Mouse (Mus musculus) G1E (cell line): ENCODE measurements at regions not wholly inside any gene's neighbourhood (a gene's known extent, or its start where the extent isn't known, plus 50 kb on each side); places are given as distances from the start of the nearest gene placed in this dataset.

Experiments used
- CTCF ChIP-seq: IDR thresholded peaks from 2 replicates; pipeline ENCODE4 v1.5.1; 2012; ENCODE audit warnings: low read depth, low read length, inconsistent platforms, mixed read lengths
- GATA1 ChIP-seq: IDR thresholded peaks from 2 replicates; pipeline ENCODE4 v1.6.1; 2012; ENCODE audit warnings: borderline replicate concordance, low read length, inconsistent platforms, mixed read lengths

- no peak for TF ChIP-seq GATA1
- TF ChIP-seq CTCF: no peak
Observed at GRCm38 (mm10) chr19:59697628-59698027, 239.5 kb downstream of the Emx2 start.
